Mouse (Mus musculus): ENCODE results near the gene Scn9a. TPM values are rescaled to one million over a fixed set of nuclear protein-coding genes. Genes with fewer than 3 reads are reported as not detected.

Gene Scn9a
- 0.85 TPM for polyA plus RNA-seq (2014; fragmentation: Illumina TruSeq; extraction: RNeasy Lipid Tissue Mini Kit (QIAGEN cat#74804); ENCODE audit: low replicate concordance)

GRCm38 (mm10) chr2:66634580-66635359 lies at the start of gene Scn9a:
TSS of gene Scn9a (minus strand) at chr2:66634962.

GRCm38 (mm10) chr2:66440711-66441110 lies 194.1 kb downstream of the Scn9a start, which contains the start of gene Scn1a:
TSS of gene Scn1a (minus strand) at chr2:66440840.

Other genes starting within 250 kb of the Scn9a start
- not detected for gene Scn1a, start 194.1 kb downstream of the Scn9a start, polyA plus RNA-seq (2014; fragmentation: Illumina TruSeq; extraction: RNeasy Lipid Tissue Mini Kit (QIAGEN cat#74804); ENCODE audit: low replicate concordance)
- gene Scn7a, start 150.0 kb upstream of the Scn9a start, polyA plus RNA-seq (2014; fragmentation: Illumina TruSeq; extraction: RNeasy Lipid Tissue Mini Kit (QIAGEN cat#74804); ENCODE audit: low replicate concordance), result 10.1 TPM

Data from small intestine, adult 10 weeks (tissue).